ENCODE assay signal across 12 mouse cellular contexts in the genomic region with DNA sequence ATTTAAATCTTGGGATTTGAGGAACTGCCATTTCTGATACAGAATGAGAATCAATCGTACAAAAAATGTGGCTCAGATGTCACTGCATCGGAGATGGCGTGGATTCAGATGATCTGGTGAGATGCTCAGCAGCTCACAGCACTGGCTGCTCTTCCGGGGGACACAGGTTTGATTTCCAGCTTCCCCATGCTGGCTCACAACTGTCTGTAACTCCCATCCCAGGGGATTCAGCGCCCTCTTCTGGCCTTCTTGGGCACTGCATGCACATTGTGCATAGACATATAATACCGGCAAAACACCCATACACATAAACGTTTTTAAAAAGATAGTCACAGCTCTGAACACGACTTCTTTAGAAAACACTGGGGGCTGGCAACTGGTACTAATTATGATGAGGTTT. TPM values are rescaled to one million over a fixed set of nuclear protein-coding genes. Genes with fewer than 3 reads are reported as not detected.
DNase-seq lines count a peak whose midpoint lies in the region; ATAC-seq and TF ChIP-seq lines count a peak whose summit lies in the region.
"Had no signal": no experiment of that assay in that cellular context is flagged by ENCODE, and none has a peak within 500 bp of the region (broad histone marks: within the 10 kb centered on the region; RNA-seq: fewer than 3 reads in every experiment).

No protein-coding gene starts in this region.

- H3K4me1 ChIP-seq in hindbrain, embryonic 11.5 days (replicated peaks; ENCODE audit: control insufficient read depth, insufficient read depth, low read length), result no peaks in the 10 kb centered on the region
- H3K4me1 ChIP-seq in hindbrain, embryonic 10.5 days (replicated peaks), result no peaks in the 10 kb centered on the region
- no peaks in the 10 kb centered on the region for H3K4me1 ChIP-seq in MEL (ENCODE audit: control insufficient read depth in 1 of 2, insufficient read depth in 2 of 2, low read length in 2 of 2)
- H3K4me1 ChIP-seq: heart, embryonic 13.5 days; kidney, embryonic 15.5 days; liver, embryonic 15.5 days had no signal

- DNase-seq in hindbrain, embryonic 11.5 days (ENCODE audit: low spot score), result peak; percentile 25
- no peak for DNase-seq in hindbrain, embryonic 10.5 days (ENCODE audit: low spot score)
- peak; percentile 3 for DNase-seq in retina, postnatal 1 day
- DNase-seq in retina, embryonic 14.5 days (ENCODE audit: low spot score), result no peak
- peak; percentile 65 for DNase-seq in MEL (ENCODE audit: low read depth, low spot score)
- peak; percentile 20 for DNase-seq in naive thymus-derived CD4-positive, alpha-beta T cell, adult 2 months (ENCODE audit: low read depth)
- DNase-seq in gastrocnemius, postnatal 25 days, result no peak
- DNase-seq in ovary, postnatal 10 days (ENCODE audit: low spot score), result no peak
- DNase-seq: adrenal gland, adult 2 months had no signal

- peak; percentile 76 to 85 (median 80) for TF ChIP-seq CTCF in MEL (IDR thresholded peaks at IDR 0.05 in 2 of 3, conservative IDR thresholded peaks at IDR 0.05 in 1 of 3; ENCODE audit: control insufficient read depth in 1 of 3, insufficient read depth in 1 of 3, low read depth in 2 of 3, low read length in 3 of 3, poor library complexity in 1 of 3, severe bottlenecking in 1 of 3)

- 73% methylated on average over 8 of the region's 8 CpGs for WGBS in hindbrain, embryonic 11.5 days
- WGBS in hindbrain, embryonic 10.5 days, result 74% methylated on average over 8 of the region's 8 CpGs

- no peak for TF ChIP-seq POLR2A in MEL (IDR thresholded peaks at IDR 0.05; ENCODE audit: control insufficient read depth in 1 of 2, insufficient read depth in 1 of 2, low read depth in 1 of 2, low read length in 2 of 2, poor library complexity in 1 of 2)

- H3K27me3 ChIP-seq in hindbrain, embryonic 11.5 days (ENCODE audit: control insufficient read depth, insufficient read depth, low read length), result no peaks in the 10 kb centered on the region
- no peaks in the 10 kb centered on the region for H3K27me3 ChIP-seq in hindbrain, embryonic 10.5 days (ENCODE audit: insufficient read depth, poor library complexity, severe bottlenecking)
- H3K27me3 ChIP-seq in MEL (ENCODE audit: control insufficient read depth in 1 of 2, insufficient read depth in 2 of 2, low read length in 2 of 2), result no peaks in the 10 kb centered on the region
- H3K27me3 ChIP-seq: heart, embryonic 13.5 days; kidney, embryonic 15.5 days; liver, embryonic 15.5 days had no signal

- H3K79me2 ChIP-seq in MEL (ENCODE audit: control insufficient read depth, insufficient read depth, low read length, poor library complexity), result no peaks in the 10 kb centered on the region

- no peak overlapping the region for H3K9ac ChIP-seq in hindbrain, embryonic 11.5 days (ENCODE audit: low read depth, low read length)
- no peak overlapping the region for H3K9ac ChIP-seq in MEL (ENCODE audit: control insufficient read depth, low read depth, low read length, poor library complexity, severe bottlenecking)
- H3K9ac ChIP-seq: heart, embryonic 13.5 days; kidney, embryonic 15.5 days; liver, embryonic 15.5 days had no signal

- H3K36me3 ChIP-seq in hindbrain, embryonic 11.5 days (ENCODE audit: control insufficient read depth, insufficient read depth, low read length), result no peaks in the 10 kb centered on the region
- H3K36me3 ChIP-seq in hindbrain, embryonic 10.5 days, result no peaks in the 10 kb centered on the region
- no peaks in the 10 kb centered on the region for H3K36me3 ChIP-seq in MEL (ENCODE audit: control insufficient read depth in 1 of 2, insufficient read depth in 2 of 2, low read length in 2 of 2)
- H3K36me3 ChIP-seq: heart, embryonic 13.5 days; kidney, embryonic 15.5 days; liver, embryonic 15.5 days had no signal

- H3K27ac ChIP-seq in hindbrain, embryonic 11.5 days (ENCODE audit: low read depth, low read length), result no peak overlapping the region
- H3K27ac ChIP-seq in hindbrain, embryonic 10.5 days, result no peak overlapping the region
- no peak overlapping the region for H3K27ac ChIP-seq in MEL (ENCODE audit: control insufficient read depth, low read depth, low read length)
- H3K27ac ChIP-seq: heart, embryonic 13.5 days; kidney, embryonic 15.5 days; liver, embryonic 15.5 days had no signal

- TF ChIP-seq RAD21 in MEL (IDR thresholded peaks at IDR 0.05; ENCODE audit: low read depth, low read length), result peak; percentile 62

- H3K4me3 ChIP-seq in hindbrain, embryonic 11.5 days (ENCODE audit: low read depth, low read length), result no peak overlapping the region
- H3K4me3 ChIP-seq in hindbrain, embryonic 10.5 days, result no peak overlapping the region
- H3K4me3 ChIP-seq in MEL (ENCODE audit: control insufficient read depth in 1 of 2, insufficient read depth in 1 of 2, low read depth in 2 of 2, low read length in 2 of 2), result no peak overlapping the region
- H3K4me3 ChIP-seq: heart, embryonic 13.5 days; kidney, embryonic 15.5 days; liver, embryonic 15.5 days had no signal

- ATAC-seq in hindbrain, embryonic 11.5 days (ENCODE audit: low FRiP score), result no peak

- no peak overlapping the region for H3K4me2 ChIP-seq in hindbrain, embryonic 11.5 days (replicated peaks; ENCODE audit: low read depth, low read length)
- H3K4me2 ChIP-seq: heart, embryonic 13.5 days; kidney, embryonic 15.5 days; liver, embryonic 15.5 days had no signal

- no peaks in the 10 kb centered on the region for H3K9me3 ChIP-seq in hindbrain, embryonic 11.5 days (ENCODE audit: control insufficient read depth, low read length)
- H3K9me3 ChIP-seq in hindbrain, embryonic 10.5 days, result peaks cover 2% of the 10 kb centered on the region; the same call in 1 of the 2 replicates
- no peaks in the 10 kb centered on the region for H3K9me3 ChIP-seq in MEL (replicated peaks; ENCODE audit: insufficient read depth, low read length)
- H3K9me3 ChIP-seq: kidney, embryonic 15.5 days; liver, embryonic 15.5 days had no signal

- no peak for TF ChIP-seq EP300 in MEL (IDR thresholded peaks at IDR 0.05; ENCODE audit: low read depth in 1 of 2, low read length in 2 of 2)

TF ChIP-seq in MEL, 35 proteins besides CTCF, POLR2A, EP300 and RAD21:
- TF ChIP-seq ZC3H11A (IDR thresholded peaks at IDR 0.05; ENCODE audit: low read depth, low read length) (peak; percentile 55), ELF1 (IDR thresholded peaks at IDR 0.05; ENCODE audit: low read depth, low read length) (no peak), SMC3 (IDR thresholded peaks at IDR 0.05; ENCODE audit: low read depth, low read length) (peak; percentile 72)

RNA-seq across cellular contexts. Expression of a gene that starts 21.6 kb away (rescaled TPM):
- 0.32 and 1.4 TPM in 2 replicates for polyA plus RNA-seq in hindbrain, embryonic 11.5 days (2014; fragmentation: Nextera tagmentation; extraction: Ambion mirVana)
- 0.35 and 0.81 TPM in 2 replicates for polyA plus RNA-seq in hindbrain, embryonic 10.5 days (2016; fragmentation: Nextera tagmentation; extraction: Ambion mirVana)
- total RNA-seq in MEL (2012; rRNA removed), result 5.0 and 8.4 TPM in 2 replicates
- polyA plus RNA-seq in MEL (2012; ENCODE audit: insufficient read depth in 1 of 2, insufficient read length in 2 of 2, low read depth in 1 of 2, low replicate concordance in 2 of 2, missing spikeins in 1 of 2), result 10 to 100 TPM in 1 of 2 experiments, not detected in 1; 10.8 TPM
- 1 to 10 TPM; 1.3 to 4.3 TPM for total RNA-seq in gastrocnemius, postnatal 25 days (2021)
- polyA plus RNA-seq: kidney, embryonic 15.5 days had no signal

RNA-seq across cellular contexts. Expression of a gene that starts 34.9 kb away (rescaled TPM):
- 0.40 and 0.51 TPM in 2 replicates for polyA plus RNA-seq in hindbrain, embryonic 11.5 days (2014; fragmentation: Nextera tagmentation; extraction: Ambion mirVana)
- 0.93 and 1.5 TPM in 2 replicates for polyA plus RNA-seq in hindbrain, embryonic 10.5 days (2016; fragmentation: Nextera tagmentation; extraction: Ambion mirVana)
- 0.31 and 0.33 TPM in 2 replicates for total RNA-seq in MEL (2012; rRNA removed)
- 1 to 10 TPM in 1 of 2 experiments, not detected in 1; 1.2 TPM for polyA plus RNA-seq in MEL (2012; ENCODE audit: insufficient read depth in 1 of 2, insufficient read length in 2 of 2, low read depth in 1 of 2, low replicate concordance in 2 of 2, missing spikeins in 1 of 2)
- not detected for total RNA-seq in gastrocnemius, postnatal 25 days (2021)

RNA-seq across cellular contexts. Expression of a gene that starts 43.2 kb away (rescaled TPM):
- 10.9 and 14.3 TPM in 2 replicates for polyA plus RNA-seq in hindbrain, embryonic 11.5 days (2014; fragmentation: Nextera tagmentation; extraction: Ambion mirVana)
- polyA plus RNA-seq in hindbrain, embryonic 10.5 days (2016; fragmentation: Nextera tagmentation; extraction: Ambion mirVana), result 15.7 and 18.0 TPM in 2 replicates
- 3.1 and 4.2 TPM in 2 replicates for total RNA-seq in MEL (2012; rRNA removed)
- polyA plus RNA-seq in MEL (2012; ENCODE audit: insufficient read depth in 1 of 2, insufficient read length in 2 of 2, low read depth in 1 of 2, low replicate concordance in 2 of 2, missing spikeins in 1 of 2), result 1 to 10 TPM in 1 of 2 experiments, not detected in 1; 7.9 TPM
- total RNA-seq in gastrocnemius, postnatal 25 days (2021), result under 1 TPM; 0.10 to 0.88 TPM

RNA-seq across cellular contexts. Expression of a gene that starts 47.5 kb away (rescaled TPM):
- 0.42 TPM in 1 of 2 replicates, not detected in the other for polyA plus RNA-seq in hindbrain, embryonic 11.5 days (2014; fragmentation: Nextera tagmentation; extraction: Ambion mirVana)
- not detected in 2 replicates for polyA plus RNA-seq in hindbrain, embryonic 10.5 days (2016; fragmentation: Nextera tagmentation; extraction: Ambion mirVana)
- 0.12 TPM in 1 of 2 replicates, not detected in the other for total RNA-seq in MEL (2012; rRNA removed)
- polyA plus RNA-seq in MEL (2012; ENCODE audit: insufficient read depth in 1 of 2, insufficient read length in 2 of 2, low read depth in 1 of 2, low replicate concordance in 2 of 2, missing spikeins in 1 of 2), result under 1 TPM in 1 of 2 experiments, not detected in 1; 0.06 TPM
- 1 to 10 TPM; 2.5 to 3.6 TPM for total RNA-seq in gastrocnemius, postnatal 25 days (2021)

RNA-seq across cellular contexts. Expression of a gene that starts 52.0 kb away (rescaled TPM):
- polyA plus RNA-seq in hindbrain, embryonic 11.5 days (2014; fragmentation: Nextera tagmentation; extraction: Ambion mirVana), result 5.0 and 5.9 TPM in 2 replicates
- polyA plus RNA-seq in hindbrain, embryonic 10.5 days (2016; fragmentation: Nextera tagmentation; extraction: Ambion mirVana), result 5.5 and 5.6 TPM in 2 replicates
- total RNA-seq in MEL (2012; rRNA removed), result not detected in 2 replicates
- not detected for polyA plus RNA-seq in MEL (2012; ENCODE audit: insufficient read depth in 1 of 2, insufficient read length in 2 of 2, low read depth in 1 of 2, low replicate concordance in 2 of 2, missing spikeins in 1 of 2)
- total RNA-seq in gastrocnemius, postnatal 25 days (2021), result 1 to 10 TPM; 4.1 to 6.2 TPM

Comparison
In these comparisons a context has a peak if more than half of its experiments do, and no peak if none do; other contexts are left out.
1. DNase-seq: peak in hindbrain, embryonic 11.5 days (single experiment), retina, postnatal 1 day (single experiment), MEL (single experiment) and naive thymus-derived CD4-positive, alpha-beta T cell, adult 2 months (single experiment); none in hindbrain, embryonic 10.5 days (single experiment), retina, embryonic 14.5 days (single experiment), gastrocnemius, postnatal 25 days (single experiment) and ovary, postnatal 10 days (single experiment).